Mouse (Mus musculus) right cerebral cortex, postnatal 14 days (tissue): ENCODE results near the gene Meis2.

Experiments
- DNase-seq: peaks from one replicate; pipeline ENCODE4 v3.0.0; 2022

The Meis2 gene

GRCm38 (mm10) chr2:116067711-116068110 lies 2.1 kb upstream of the Meis2 start:
- DNase-seq = no peak

GRCm38 (mm10) chr2:116067065-116067497 lies 1.4 kb upstream of the Meis2 start:
- peak; percentile 71 for DNase-seq

- peak; percentile 46 for DNase-seq
Measured at GRCm38 (mm10) chr2:116066057-116066941, 660 bp upstream of the Meis2 start.

- DNase-seq = no peak
Measured at GRCm38 (mm10) chr2:116065057-116065456, 582 bp downstream of the Meis2 start.

GRCm38 (mm10) chr2:116064521-116064920 lies 1.1 kb downstream of the Meis2 start:
- no peak for DNase-seq

- no peak for DNase-seq
Measured at GRCm38 (mm10) chr2:116063819-116064293, 1.8 kb downstream of the Meis2 start.

- DNase-seq = no peak
Measured at GRCm38 (mm10) chr2:116062761-116063441, 2.7 kb downstream of the Meis2 start.

- no peak for DNase-seq
Measured at GRCm38 (mm10) chr2:116062251-116062651, 3.4 kb downstream of the Meis2 start.

- no peak for DNase-seq
Measured at GRCm38 (mm10) chr2:116061401-116062021, 4.1 kb downstream of the Meis2 start.

GRCm38 (mm10) chr2:116060701-116061400 lies 4.8 kb downstream of the Meis2 start:
- no peak for DNase-seq

- no peak for DNase-seq
Measured at GRCm38 (mm10) chr2:116060210-116060609, 5.4 kb downstream of the Meis2 start.

- DNase-seq = no peak
Measured at GRCm38 (mm10) chr2:116059661-116060060, 6.0 kb downstream of the Meis2 start.

GRCm38 (mm10) chr2:116059066-116059465 lies 6.6 kb downstream of the Meis2 start:
- DNase-seq = no peak

GRCm38 (mm10) chr2:116058511-116058910 lies 7.1 kb downstream of the Meis2 start:
- no peak for DNase-seq

- no peak for DNase-seq
Measured at GRCm38 (mm10) chr2:116056826-116057225, 8.8 kb downstream of the Meis2 start.

- DNase-seq = no peak
Measured at GRCm38 (mm10) chr2:116055686-116056620, 9.7 kb downstream of the Meis2 start.

GRCm38 (mm10) chr2:116053931-116054330 lies 11.7 kb downstream of the Meis2 start:
- DNase-seq = no peak

GRCm38 (mm10) chr2:116052688-116053421 lies 12.8 kb downstream of the Meis2 start:
- DNase-seq = no peak

- no peak for DNase-seq
Measured at GRCm38 (mm10) chr2:116051906-116052614, 13.6 kb downstream of the Meis2 start.

- no peak for DNase-seq
Measured at GRCm38 (mm10) chr2:116049710-116050109, 15.9 kb downstream of the Meis2 start.
